Mouse (Mus musculus) natural killer cell, adult 2 months (primary cell): ENCODE results near the gene Smbd1.

ENCODE experiments used
- DNase-seq, 2 experiments: peaks; one replicate each; pipeline ENCODE4 v3.0.0; 2022; ENCODE audit warnings: low spot score in 2 of 2

Smbd1 gene

DNA sequence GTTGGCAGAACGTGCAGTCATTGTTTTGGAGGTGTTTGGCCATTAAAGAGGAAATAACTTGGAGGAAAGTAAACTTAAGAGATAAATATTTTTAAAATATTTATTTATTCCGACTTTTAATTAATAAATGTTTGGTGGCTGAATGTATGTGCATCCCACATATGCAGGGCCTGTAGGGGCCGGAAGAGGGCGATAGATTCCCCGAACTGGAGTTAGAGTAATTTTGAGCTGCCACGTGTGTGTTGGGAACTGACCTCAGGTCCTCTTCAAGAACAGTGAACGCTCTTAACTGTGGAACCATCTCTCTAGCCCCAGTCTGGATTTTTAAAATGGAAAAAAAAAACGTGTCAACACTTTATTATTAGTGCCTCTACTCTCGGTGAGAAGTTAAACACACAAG, 3.1 kb upstream of the Smbd1 start:
- DNase-seq: no peak

DNA sequence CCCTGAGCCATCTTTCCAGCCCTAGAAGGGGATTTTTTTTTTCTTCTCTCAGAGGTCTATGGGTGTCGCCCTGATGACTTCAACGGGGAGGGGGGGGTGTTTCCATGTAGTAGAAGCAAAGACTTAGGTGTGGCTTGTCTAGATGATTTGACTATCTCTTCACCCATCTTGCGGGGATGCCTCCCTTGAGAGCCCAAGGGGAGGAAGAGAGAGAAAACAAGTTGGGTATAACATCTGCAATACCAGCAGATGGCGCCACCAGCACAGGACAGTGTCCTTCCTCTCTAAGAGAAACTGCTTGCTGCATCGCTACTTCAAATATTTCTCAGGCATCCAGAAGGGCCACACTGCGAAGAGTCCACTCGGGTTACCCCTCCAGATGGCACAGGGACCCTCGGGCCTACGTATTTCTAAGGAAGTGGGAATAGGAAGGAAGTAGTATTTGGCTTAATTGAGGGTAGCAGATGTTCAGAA, 2.6 kb upstream of the Smbd1 start:
- peak; percentile 75 to 87 for DNase-seq

- DNase-seq: no peak
Measured at GRCm38 (mm10) chr16:32807408-32808185, 2.7 kb downstream of the Smbd1 start.

DNA sequence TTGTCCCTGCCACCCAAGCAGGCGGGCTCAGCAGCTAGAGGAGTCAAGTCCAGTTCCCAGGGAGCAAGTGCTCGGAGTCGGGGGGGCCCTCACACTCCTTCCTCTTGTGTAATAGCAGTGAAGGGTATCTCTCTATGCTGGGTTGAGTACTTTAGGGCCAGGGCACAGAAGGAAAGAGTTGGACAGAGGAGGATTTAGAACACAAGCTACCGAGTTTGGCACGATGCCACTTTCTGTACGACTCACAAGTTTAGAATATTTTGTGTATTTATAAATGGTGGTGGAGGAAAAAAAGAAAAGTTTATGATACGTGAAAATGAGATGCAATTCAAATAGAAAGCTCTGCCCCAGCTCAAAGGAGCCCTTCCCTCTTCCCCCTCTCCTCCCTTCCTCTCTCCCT, 5.1 kb downstream of the Smbd1 start:
- DNase-seq: no peak

DNA sequence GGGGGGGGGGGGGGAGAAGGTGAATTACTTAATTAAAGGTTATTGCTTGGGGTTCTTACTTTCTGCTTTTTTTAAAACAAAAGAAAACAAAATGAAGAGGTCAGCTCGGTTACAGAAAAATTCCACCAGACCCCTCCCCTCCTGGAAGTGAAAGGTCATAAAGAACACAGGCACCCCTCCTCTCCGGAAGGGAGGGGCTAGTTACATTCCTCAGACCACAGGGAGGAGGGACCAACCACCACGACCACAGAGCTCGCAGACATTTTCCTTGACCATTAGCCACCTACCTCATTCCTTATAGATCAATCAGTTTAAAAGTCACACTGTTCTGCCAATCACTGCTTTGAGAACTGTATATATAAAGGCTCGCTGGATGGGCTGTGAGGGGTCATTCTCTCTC, 6.4 kb downstream of the Smbd1 start:
- no peak for DNase-seq

DNA sequence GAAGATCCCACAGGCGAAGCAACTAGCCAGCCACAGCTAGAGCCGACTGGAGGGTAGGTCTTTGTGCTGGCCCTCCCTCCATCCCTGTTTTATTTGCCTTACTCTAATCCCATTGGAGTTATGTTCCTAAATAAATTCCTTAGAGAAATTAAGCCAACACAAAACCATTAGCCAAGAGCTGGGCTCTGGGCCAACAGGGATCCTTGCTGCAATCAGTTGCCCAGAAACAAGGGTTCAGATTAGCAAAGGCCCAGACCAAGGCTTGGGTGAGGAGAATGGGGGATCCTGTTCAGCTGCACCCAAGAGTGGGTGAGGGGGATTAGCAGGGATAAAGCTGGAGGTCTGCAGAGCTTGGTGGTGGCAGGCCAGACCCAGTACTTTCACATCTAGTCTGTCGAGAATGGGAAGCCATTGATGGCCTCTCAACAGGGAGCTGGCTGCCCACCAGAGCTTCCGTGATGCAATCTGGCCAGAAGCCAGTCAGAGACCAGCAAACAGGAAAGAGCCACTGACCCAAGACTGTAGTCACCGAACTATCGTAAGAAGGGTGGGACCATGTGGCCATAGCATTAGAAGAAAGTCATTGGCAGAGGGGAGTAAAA, 6.9 kb downstream of the Smbd1 start:
- DNase-seq: peak; percentile 5 to 34

GRCm38 (mm10) chr16:32797426-32797689, 12.9 kb downstream of the Smbd1 start, which contains the start of gene Muc20:
Gene Muc20 (minus strand): TSS chr16:32797435.
- no peak for DNase-seq

- no peak for DNase-seq
Measured at GRCm38 (mm10) chr16:32796676-32797425, 13.4 kb downstream of the Smbd1 start.

DNA sequence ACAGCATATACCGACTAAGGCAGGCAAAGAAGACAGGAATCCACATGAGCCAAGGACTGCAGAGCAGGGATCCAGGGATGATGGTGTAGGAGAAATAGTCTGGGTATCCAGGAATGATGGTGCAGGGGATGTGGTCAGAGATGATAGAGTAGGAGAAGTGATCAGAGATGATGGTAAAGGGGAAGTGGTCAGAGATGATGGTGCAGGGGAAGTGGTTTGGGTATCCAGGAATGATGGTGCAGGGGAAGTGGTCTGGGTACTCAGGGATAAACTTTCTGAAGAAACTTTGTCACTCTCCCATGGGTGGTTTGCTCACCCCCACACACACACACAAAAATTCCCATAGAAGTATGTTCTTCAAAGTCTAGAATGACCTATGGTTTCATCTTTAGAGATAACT, 15.1 kb downstream of the Smbd1 start:
- no peak for DNase-seq

DNA sequence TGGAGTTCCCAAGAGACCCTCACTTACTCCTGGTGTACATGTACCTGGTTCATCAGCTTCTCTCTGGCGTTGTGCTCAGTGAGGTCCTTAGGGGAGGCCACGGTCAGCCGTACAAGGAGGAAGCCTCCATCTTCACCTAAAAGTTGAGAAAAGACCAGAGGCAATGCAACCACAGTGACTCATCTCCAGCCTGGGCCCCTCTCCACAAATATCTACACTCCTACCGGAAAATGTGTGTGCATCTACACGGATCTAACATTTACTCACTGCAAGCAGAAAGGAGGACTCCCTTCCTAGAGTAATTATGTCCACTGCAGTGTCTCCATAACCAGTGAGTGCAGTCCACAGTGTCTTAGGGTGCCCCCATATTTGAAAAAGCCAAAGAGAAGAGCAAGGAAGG, 20.2 kb downstream of the Smbd1 start:
- no peak for DNase-seq

- no peak for DNase-seq
Measured at GRCm38 (mm10) chr16:32784840-32785239, 25.4 kb downstream of the Smbd1 start.

GRCm38 (mm10) chr16:32783324-32784062, 26.8 kb downstream of the Smbd1 start:
- DNase-seq: no peak

GRCm38 (mm10) chr16:32778956-32779355, 31.3 kb downstream of the Smbd1 start:
- no peak for DNase-seq

DNA sequence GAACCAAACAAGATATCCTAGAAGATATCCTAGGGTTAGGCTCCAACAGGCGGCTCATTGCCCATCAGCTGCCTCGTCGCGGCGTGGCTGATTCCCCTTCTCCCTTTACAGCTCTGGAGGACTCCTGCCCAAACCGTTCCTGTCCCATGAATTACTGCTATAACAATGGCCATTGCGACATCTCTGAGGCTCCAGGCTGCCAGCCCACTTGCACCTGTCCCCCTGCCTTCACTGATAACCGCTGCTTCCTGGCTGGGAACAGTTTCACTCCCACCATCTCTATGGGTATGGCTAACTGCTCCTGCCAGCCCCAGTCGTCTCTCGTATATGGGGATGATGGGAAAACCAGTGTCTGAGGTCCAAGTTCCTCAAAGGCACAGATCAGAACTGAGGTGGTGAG, 33.6 kb downstream of the Smbd1 start:
- DNase-seq: no peak

DNA sequence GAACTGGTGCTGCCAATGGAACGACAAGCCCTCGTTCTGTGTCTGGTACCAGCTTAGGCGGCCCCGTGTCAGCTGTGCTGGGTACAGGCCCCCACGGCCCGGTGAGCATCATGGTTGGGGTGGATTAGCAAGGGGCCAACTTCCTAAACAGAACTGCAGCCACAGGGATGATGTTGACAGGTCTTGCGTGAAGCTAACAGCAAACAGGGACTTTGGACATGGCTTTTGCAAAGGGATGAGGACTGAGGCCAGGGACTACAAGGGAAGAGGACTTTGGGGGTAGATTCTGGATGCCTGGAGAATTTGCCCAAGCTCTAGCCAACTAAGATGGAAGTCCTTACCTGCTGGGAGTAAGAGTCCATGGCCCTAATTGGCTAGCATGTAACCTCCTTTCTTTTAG, 43.4 kb downstream of the Smbd1 start:
- DNase-seq: no peak

- no peak for DNase-seq
Measured at GRCm38 (mm10) chr16:32764961-32765360, 45.3 kb downstream of the Smbd1 start.

- no peak for DNase-seq
Measured at GRCm38 (mm10) chr16:32764550-32764949, 45.7 kb downstream of the Smbd1 start.
